Mouse (Mus musculus): ENCODE measurements at regions not wholly inside any gene's neighbourhood (a gene's known extent, or its start where the extent isn't known, plus 50 kb on each side); places are given as distances from the start of the nearest gene placed in this dataset.

DNA sequence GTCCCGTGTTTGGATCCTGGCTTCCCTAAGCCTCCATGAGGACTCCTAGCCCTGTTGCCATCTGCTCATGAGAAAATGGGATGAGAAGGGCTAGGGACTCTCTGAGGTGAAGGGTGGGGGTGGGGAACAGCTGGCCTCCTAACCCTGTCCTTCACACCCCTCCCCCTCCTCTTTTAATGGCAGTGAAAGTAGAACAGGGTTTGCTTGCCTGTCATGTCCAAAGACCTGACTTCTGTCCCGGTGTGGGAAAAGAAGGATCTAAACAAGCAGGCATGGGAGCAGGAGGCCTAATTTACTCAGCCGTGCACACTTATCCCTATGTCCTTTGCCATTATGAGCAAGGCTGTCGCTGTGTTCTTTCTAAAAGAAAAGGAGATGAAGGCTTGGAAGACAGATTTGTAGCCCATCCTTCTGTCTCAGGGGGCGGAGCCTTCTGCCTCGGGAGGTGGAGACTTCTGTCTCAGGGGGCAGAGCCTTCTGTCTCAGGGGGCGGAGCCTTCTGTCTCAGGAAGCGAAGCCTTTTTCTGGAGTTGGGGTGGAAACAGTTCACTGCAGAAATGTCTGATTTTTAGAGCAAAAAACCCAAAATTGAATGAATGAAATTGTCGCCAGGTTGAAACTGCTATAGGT, 66.4 kb downstream of the Cmpk2 start:
- DNase-seq (ENCODE audit: low read depth, low spot score), result no peak

DNA sequence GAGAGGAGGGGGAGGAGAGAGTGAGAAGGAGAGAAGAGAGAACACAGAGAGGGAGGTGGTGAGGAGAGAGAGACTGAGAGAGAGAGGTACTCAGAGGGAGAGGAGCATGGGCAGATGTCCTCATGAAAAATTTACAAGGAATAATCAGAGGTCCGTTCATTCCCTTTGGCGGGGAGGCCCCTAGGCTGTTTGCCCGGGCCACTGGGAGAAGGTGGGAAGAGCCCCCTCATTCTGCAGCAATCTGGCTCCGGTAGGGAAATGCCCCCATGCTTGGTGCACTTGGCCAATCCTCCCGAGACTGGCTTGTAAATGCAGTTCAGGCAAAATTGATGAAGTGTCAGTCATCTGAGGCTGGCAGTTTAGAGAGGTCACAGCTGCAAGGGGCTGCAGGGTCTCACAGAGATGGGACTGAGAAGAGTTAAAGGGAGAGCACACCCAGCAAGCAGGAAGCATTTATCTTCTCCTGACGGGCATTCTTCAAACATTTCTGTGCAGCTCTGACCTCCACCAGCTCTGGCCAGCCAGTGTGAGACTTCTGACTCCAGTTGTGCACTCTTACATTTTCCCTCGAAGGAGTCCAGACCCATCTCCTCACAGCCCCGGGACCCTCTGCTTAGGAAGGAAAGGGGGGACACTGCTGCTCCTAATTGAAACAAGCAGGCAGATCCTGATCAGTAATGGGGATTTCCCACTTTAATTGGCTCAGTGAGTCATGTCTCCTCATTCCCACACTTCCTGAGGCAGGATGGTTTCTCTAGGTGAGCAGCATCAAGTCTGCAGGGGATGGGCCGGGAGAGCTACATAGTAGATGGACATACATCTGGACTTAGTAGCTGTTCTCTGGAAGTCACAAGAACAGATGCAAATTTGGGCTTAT, 65.5 kb downstream of the Cmpk2 start:
- no peak for DNase-seq (ENCODE audit: low read depth, low spot score)

DNA sequence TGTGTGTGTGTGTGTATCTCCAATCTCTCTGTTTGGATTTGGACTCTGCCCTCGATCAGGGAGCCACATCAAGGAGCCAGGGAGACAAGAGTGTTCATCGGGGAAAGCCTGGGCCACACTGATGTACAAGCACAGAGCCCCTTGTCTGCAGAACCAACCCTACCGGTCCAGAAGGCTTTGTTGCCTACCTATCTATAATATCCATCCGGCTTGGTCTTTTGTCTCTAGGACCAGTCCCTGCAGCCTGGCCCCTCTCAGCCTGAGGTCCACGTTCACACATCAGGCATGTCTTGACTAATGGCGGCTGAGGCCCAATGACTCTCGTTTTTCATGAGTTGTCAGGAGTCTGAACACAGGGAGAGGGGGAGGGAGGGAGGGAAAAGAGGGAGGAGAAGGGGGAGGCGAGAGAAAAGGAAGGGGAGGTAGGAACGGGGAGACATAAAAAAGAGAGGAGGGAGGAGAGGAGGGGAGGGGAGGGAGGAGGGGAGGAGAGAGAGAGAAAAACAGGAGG, 64.7 kb downstream of the Cmpk2 start:
- no peak for DNase-seq (ENCODE audit: low read depth, low spot score)

DNA sequence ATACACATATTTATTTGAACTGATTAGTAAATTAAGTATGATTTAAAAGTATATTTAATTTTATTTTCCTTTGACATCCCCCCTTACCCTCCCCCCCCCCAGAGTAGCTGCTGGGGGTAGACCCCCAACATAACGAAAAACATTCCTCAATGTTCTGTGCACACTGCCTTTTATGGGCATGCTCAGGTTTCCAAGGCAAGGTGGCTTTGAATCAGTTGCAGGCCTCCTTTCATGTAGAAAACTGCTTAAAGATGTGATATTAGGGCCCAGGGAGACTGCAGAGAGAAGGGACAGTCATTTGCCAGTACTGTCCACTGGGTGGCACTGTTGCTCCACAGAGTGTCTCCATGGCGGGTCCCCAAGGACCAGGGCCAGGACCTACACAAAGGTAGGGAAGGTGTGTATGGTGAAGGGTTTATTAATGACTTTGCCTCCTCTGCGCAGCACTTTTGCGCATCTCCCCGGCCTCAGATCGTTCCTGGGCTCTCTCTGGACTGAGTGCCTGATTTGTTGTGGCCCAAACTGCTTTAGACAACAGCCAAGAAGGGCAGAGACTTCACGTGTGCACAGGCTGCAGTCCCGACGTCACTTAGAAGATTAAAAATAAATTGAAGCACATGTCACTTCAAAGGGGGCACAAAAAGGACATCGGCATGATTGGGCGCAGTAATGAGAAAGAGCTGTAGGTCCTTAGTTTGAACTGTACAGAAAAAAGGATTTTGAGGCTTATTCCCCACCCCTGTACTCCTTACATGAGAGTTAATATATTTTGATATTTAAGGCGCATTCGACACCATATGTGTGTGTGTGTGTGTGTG, 64.0 kb downstream of the Cmpk2 start:
- peak; percentile 11 for DNase-seq (ENCODE audit: low read depth, low spot score)

DNA sequence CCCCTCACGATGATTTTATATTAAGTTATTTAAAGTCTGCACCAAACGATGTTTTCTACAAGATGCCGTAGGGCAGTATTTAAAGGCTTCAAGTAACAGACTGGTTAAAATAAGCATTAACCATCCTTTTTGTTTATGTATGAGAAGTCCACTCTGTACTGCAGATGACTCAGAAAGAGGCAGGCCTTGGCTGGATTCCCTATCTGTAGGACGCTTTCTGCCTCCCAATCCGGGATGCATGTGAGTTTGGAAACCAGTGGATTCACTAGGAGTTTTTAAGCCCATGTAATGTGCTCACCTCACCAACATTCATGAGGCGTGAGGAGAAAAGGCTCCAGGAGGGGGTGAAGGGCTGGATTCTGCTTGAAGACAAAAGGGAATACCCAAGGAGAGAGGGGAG, 63.1 kb downstream of the Cmpk2 start:
- no peak for DNase-seq (ENCODE audit: low read depth, low spot score)

Data from c-Kit-negative CD71-positive TER-119-positive erythroid progenitor cells, embryonic 14.5 days (primary cell).